11 mouse cellular contexts compared by ENCODE assay signal in genomic region chr13:84023637-84024036, GRCm38 (mm10).
DNase-seq lines count a peak whose midpoint lies in the region; ATAC-seq and TF ChIP-seq lines count a peak whose summit lies in the region.
"Had no signal": no experiment of that assay in that cellular context is flagged by ENCODE, and none has a peak within 500 bp of the region (broad histone marks: within the 10 kb centered on the region; RNA-seq: fewer than 3 reads in every experiment).

No protein-coding gene starts in this region.

- POLR2A ChIA-PET in Patski (lab: Charles Lee) = no interaction called here

- ATAC-seq in Patski = peak; percentile 73
- ATAC-seq in forebrain, embryonic 14.5 days = peak; percentile 51; the same call in 1 of the 2 replicates
- no peak for ATAC-seq in liver, embryonic 12.5 days

- CTCF ChIA-PET in Patski (lab: Charles Lee) = interaction anchor here (0.6 to 1.1 kb wide), 2 partner anchors 9 to 346 kb away, joined by 3 to 4 read pairs; no protein-coding TSS in a partner anchor

- H3K9ac ChIP-seq in forebrain, embryonic 14.5 days (ENCODE audit: low read length) = no peak overlapping the region
- H3K9ac ChIP-seq in liver, embryonic 12.5 days = no peak overlapping the region
- H3K9ac ChIP-seq: lung, embryonic 15.5 days had no signal

- no peaks in the 10 kb centered on the region for H3K36me3 ChIP-seq in forebrain, embryonic 14.5 days (ENCODE audit: control insufficient read depth, insufficient read depth, low read length)
- no peaks in the 10 kb centered on the region for H3K36me3 ChIP-seq in liver, embryonic 12.5 days
- H3K36me3 ChIP-seq: lung, embryonic 15.5 days had no signal

- H3K9me3 ChIP-seq in forebrain, embryonic 14.5 days (replicated peaks; ENCODE audit: control insufficient read depth, low read length) = no peaks in the 10 kb centered on the region
- H3K9me3 ChIP-seq in liver, embryonic 12.5 days (replicated peaks) = no peaks in the 10 kb centered on the region
- H3K9me3 ChIP-seq: lung, embryonic 15.5 days had no signal

- H3K4me3 ChIP-seq in layer of hippocampus, adult 2 months = no peak overlapping the region
- H3K4me3 ChIP-seq in forebrain, embryonic 14.5 days (ENCODE audit: low read depth, low read length) = no peak overlapping the region
- H3K4me3 ChIP-seq in liver, embryonic 12.5 days = no peak overlapping the region
- H3K4me3 ChIP-seq: lung, embryonic 15.5 days had no signal

- intact Hi-C loops in left cerebral cortex, postnatal 14 days (cut with DNase I) = no loop called here

- no peaks in the 10 kb centered on the region for H3K27me3 ChIP-seq in Patski
- no peaks in the 10 kb centered on the region for H3K27me3 ChIP-seq in forebrain, embryonic 14.5 days (replicated peaks; ENCODE audit: control insufficient read depth, insufficient read depth, low read length)
- H3K27me3 ChIP-seq in liver, embryonic 12.5 days (replicated peaks) = no peaks in the 10 kb centered on the region
- H3K27me3 ChIP-seq: lung, embryonic 15.5 days had no signal

- TF ChIP-seq CTCF in layer of hippocampus, adult 2 months (conservative IDR thresholded peaks at IDR 0.05) = no peak
- no peak for TF ChIP-seq CTCF in Patski (IDR thresholded peaks at IDR 0.05)

- no peak overlapping the region for H3K4me2 ChIP-seq in forebrain, embryonic 14.5 days (ENCODE audit: low read length)
- H3K4me2 ChIP-seq in liver, embryonic 12.5 days = no peak overlapping the region
- H3K4me2 ChIP-seq: lung, embryonic 15.5 days had no signal

- DNase-seq in layer of hippocampus, adult 2 months (ENCODE audit: low spot score in 2 of 2) = peak in 1 of 2 experiments; percentile 22
- DNase-seq in layer of hippocampus, postnatal 25 days (ENCODE audit: extremely low spot score in 1 of 2, low spot score in 1 of 2) = no peak
- no peak for DNase-seq in Patski (ENCODE audit: low read depth, low spot score)
- peak; percentile 37 for DNase-seq in forebrain, embryonic 14.5 days (ENCODE audit: low spot score)
- DNase-seq in left cerebral cortex, postnatal 14 days (ENCODE audit: low spot score in 2 of 2) = peak; percentile 4 to 31
- DNase-seq in cerebellum, postnatal 14 days = no peak
- DNase-seq in ovary, postnatal 14 days (ENCODE audit: low spot score) = no peak
- DNase-seq: adrenal gland, postnatal 10 days; heart, postnatal 10 days had no signal

- H3K4me1 ChIP-seq in forebrain, embryonic 14.5 days (ENCODE audit: control insufficient read depth, insufficient read depth, low read length) = no peaks in the 10 kb centered on the region
- H3K4me1 ChIP-seq in liver, embryonic 12.5 days = no peaks in the 10 kb centered on the region
- H3K4me1 ChIP-seq: lung, embryonic 15.5 days had no signal

- in situ Hi-C loops in Patski (cut with MboI; ENCODE audit: low pct_unique_long_range_greater_than_20kb) = no loop called here

- 38% methylated on average over 5 of the region's 5 CpGs for WGBS in forebrain, embryonic 14.5 days
- 70% methylated on average over 5 of the region's 5 CpGs for WGBS in liver, embryonic 12.5 days (ENCODE audit: insufficient replicate concordance)

- H3K27ac ChIP-seq in layer of hippocampus, adult 2 months = peak overlapping the region; percentile 41; the same call in 1 of the 2 replicates
- no peak overlapping the region for H3K27ac ChIP-seq in forebrain, embryonic 14.5 days (ENCODE audit: low read depth, low read length)
- no peak overlapping the region for H3K27ac ChIP-seq in liver, embryonic 12.5 days
- H3K27ac ChIP-seq: lung, embryonic 15.5 days had no signal

Comparison
In these comparisons a context has a peak if more than half of its experiments do, and no peak if none do; other contexts are left out.
1. DNase-seq: peak in forebrain, embryonic 14.5 days (single experiment) and left cerebral cortex, postnatal 14 days (2 of 2); none in layer of hippocampus, postnatal 25 days (0 of 2), Patski (single experiment), cerebellum, postnatal 14 days (0 of 2) and ovary, postnatal 14 days (single experiment).